Mouse (Mus musculus) B cell, adult 62 days (primary cell): ENCODE measurements around the gene Pxmp2. TPM values are rescaled to one million over a fixed set of nuclear protein-coding genes. Genes with fewer than 3 reads are reported as not detected.

ENCODE experiments used
- total RNA-seq: library from RNA; stranded (reverse); gene quantifications from 4 replicates; pipeline ENCODE4 v1.2.4, GENCODE M21; 2023

The Pxmp2 gene
- 1.5 to 4.0 TPM (median 3.0 TPM) in 4 replicates for total RNA-seq

GRCm38 (mm10) chr5:110285770-110286445 lies at the start of gene Pxmp2, which contains the start of gene Pole:
Pxmp2 (minus strand) TSS chr5:110286186.
Pole (plus strand) TSS chr5:110286306.

GRCm38 (mm10) chr5:110269141-110270101 lies 16.6 kb downstream of the Pxmp2 start, which contains the start of gene Pgam5:
Pgam5 (minus strand) TSS chr5:110269913.

GRCm38 (mm10) chr5:110230780-110231461 lies 55.1 kb downstream of the Pxmp2 start, which contains the start of gene Ankle2:
Ankle2 (plus strand) TSS chr5:110231004.

Other genes with a start within 250 kb of the Pxmp2 start
- gene Gm17655, start 213.7 kb downstream of the Pxmp2 start, total RNA-seq = 8.8 to 18.2 TPM (median 14.0 TPM) in 4 replicates
- gene Gm35315, start 191.8 kb downstream of the Pxmp2 start, total RNA-seq = 0.43 to 2.3 TPM (median 0.62 TPM) in 4 replicates
- 2.0 to 3.4 TPM (median 2.6 TPM) in 4 replicates for gene Plcxd1, start 186.2 kb downstream of the Pxmp2 start, total RNA-seq
- gene Gtpbp6, start 178.0 kb downstream of the Pxmp2 start, total RNA-seq = 124 to 140 TPM (median 133 TPM) in 4 replicates
- gene Zfp605, start 176.1 kb downstream of the Pxmp2 start, total RNA-seq = 8.0 to 10.5 TPM (median 8.5 TPM) in 4 replicates
- 86.1 to 101 TPM (median 93.2 TPM) in 4 replicates for gene Chfr, start 150.3 kb downstream of the Pxmp2 start, total RNA-seq
- 33.6 to 40.5 TPM (median 37.6 TPM) in 4 replicates for gene Golga3, start 109.5 kb downstream of the Pxmp2 start, total RNA-seq
- 74.5 to 81.8 TPM (median 79.4 TPM) in 4 replicates for gene Ankle2, start 55.2 kb downstream of the Pxmp2 start, total RNA-seq
- 27.9 to 42.8 TPM (median 37.3 TPM) in 4 replicates for gene Pgam5, start 16.3 kb downstream of the Pxmp2 start, total RNA-seq
- 7.2 to 11.7 TPM (median 8.9 TPM) in 4 replicates for gene Pole, start 120 bp upstream of the Pxmp2 start, total RNA-seq
- gene P2rx2, start 57.0 kb upstream of the Pxmp2 start, total RNA-seq = 0.29 to 0.72 TPM (median 0.46 TPM) in 3 of 4 replicates, not detected in the other
- gene Lrcol1, start 58.5 kb upstream of the Pxmp2 start, total RNA-seq = not detected in 4 replicates
- gene Fbrsl1, start 162.3 kb upstream of the Pxmp2 start, total RNA-seq = 127 to 155 TPM (median 135 TPM) in 4 replicates